Mouse (Mus musculus) embryonic facial prominence, embryonic 15.5 days (tissue): Measurements from ENCODE around the gene Klk1b8. TPM values are rescaled to one million over a fixed set of nuclear protein-coding genes. Genes with fewer than 3 reads are reported as not detected.

Experiments
- polyA plus RNA-seq: library from polyadenylated mRNA; unstranded; fragments of >200 nt; fragmentation: Nextera tagmentation; extraction: Ambion mirVana; gene quantifications from 2 replicates; pipeline ENCODE4 v1.2.1, GENCODE M21; 2015

Gene Klk1b8
- polyA plus RNA-seq, 1 experiment from 2014 or later, result not detected

Other genes with a start within 250 kb of the Klk1b8 start
- gene Klk13, start 238.1 kb upstream of the Klk1b8 start, polyA plus RNA-seq, result 18.3 and 18.5 TPM in 2 replicates
- gene Klk12, start 181.8 kb upstream of the Klk1b8 start, polyA plus RNA-seq, result 3.0 and 3.5 TPM in 2 replicates
- gene Klk11, start 176.1 kb upstream of the Klk1b8 start, polyA plus RNA-seq, result 24.3 and 25.3 TPM in 2 replicates
- 71.8 and 83.4 TPM in 2 replicates for gene Klk10, start 169.6 kb upstream of the Klk1b8 start, polyA plus RNA-seq
- gene Klk9, start 158.8 kb upstream of the Klk1b8 start, polyA plus RNA-seq, result 3.8 and 6.7 TPM in 2 replicates
- 65.3 and 67.5 TPM in 2 replicates for gene Klk8, start 153.1 kb upstream of the Klk1b8 start, polyA plus RNA-seq
- 16.7 and 19.1 TPM in 2 replicates for gene Klk7, start 139.4 kb upstream of the Klk1b8 start, polyA plus RNA-seq
- gene Klk6, start 126.2 kb upstream of the Klk1b8 start, polyA plus RNA-seq, result 2.0 and 2.3 TPM in 2 replicates
- gene Klk5, start 108.7 kb upstream of the Klk1b8 start, polyA plus RNA-seq, result 19.3 and 23.5 TPM in 2 replicates
- 0.13 and 0.21 TPM in 2 replicates for gene Klk4, start 69.5 kb upstream of the Klk1b8 start, polyA plus RNA-seq
- gene Klk15, start 16.9 kb upstream of the Klk1b8 start, polyA plus RNA-seq, result 0.20 TPM in 1 of 2 replicates, not detected in the other
- not detected in 2 replicates for gene Klk1b1, start 16.1 kb downstream of the Klk1b8 start, polyA plus RNA-seq
- gene Klk1b9, start 25.4 kb downstream of the Klk1b8 start, polyA plus RNA-seq, result not detected in 2 replicates
- gene Klk1b11, start 45.2 kb downstream of the Klk1b8 start, polyA plus RNA-seq, result not detected in 2 replicates
- gene Klk1b26, start 61.5 kb downstream of the Klk1b8 start, polyA plus RNA-seq, result 0.27 and 0.39 TPM in 2 replicates
- not detected in 2 replicates for gene Klk1b27, start 101.6 kb downstream of the Klk1b8 start, polyA plus RNA-seq
- gene Klk1b21, start 151.7 kb downstream of the Klk1b8 start, polyA plus RNA-seq, result not detected in 2 replicates
- gene Klk1b22, start 162.0 kb downstream of the Klk1b8 start, polyA plus RNA-seq, result not detected in 2 replicates
- gene Klk1b16, start 186.1 kb downstream of the Klk1b8 start, polyA plus RNA-seq, result not detected in 2 replicates
- gene Klk1b24, start 237.6 kb downstream of the Klk1b8 start, polyA plus RNA-seq, result not detected in 2 replicates
- gene Klk1b3, start 247.5 kb downstream of the Klk1b8 start, polyA plus RNA-seq, result not detected in 2 replicates